Mouse (Mus musculus) mesoderm, embryonic 11.5 days (tissue): Measurements from ENCODE around the gene Anks1b.

Experiments
- DNase-seq: peaks from one replicate; pipeline ENCODE4 v3.0.0-alpha.2; 2012; ENCODE audit warnings: low read depth, low spot score

The Anks1b gene

GRCm38 (mm10) chr10:90809911-90810590, 936.7 kb downstream of the Anks1b start:
- DNase-seq, result no peak

GRCm38 (mm10) chr10:90811446-90811845, 938.1 kb downstream of the Anks1b start:
- no peak for DNase-seq

GRCm38 (mm10) chr10:90813326-90813725, 940.0 kb downstream of the Anks1b start:
- no peak for DNase-seq

GRCm38 (mm10) chr10:90814412-90814811, 941.1 kb downstream of the Anks1b start:
- DNase-seq, result no peak

- DNase-seq, result no peak
These were observed 945.1 kb downstream of the Anks1b start for GRCm38 (mm10) chr10:90818246-90818937.

GRCm38 (mm10) chr10:90823438-90823837, 950.1 kb downstream of the Anks1b start:
- peak; percentile 56 for DNase-seq

- DNase-seq, result no peak
These were observed 951.4 kb downstream of the Anks1b start for GRCm38 (mm10) chr10:90824692-90825091.

- peak; percentile 63 for DNase-seq
These were observed 953.6 kb downstream of the Anks1b start for GRCm38 (mm10) chr10:90826939-90827338.

GRCm38 (mm10) chr10:90828581-90829393, 955.5 kb downstream of the Anks1b start:
- no peak for DNase-seq

- DNase-seq, result peak; percentile 58
These were observed 956.3 kb downstream of the Anks1b start for GRCm38 (mm10) chr10:90829394-90830267.

- DNase-seq, result no peak
These were observed 956.9 kb downstream of the Anks1b start for GRCm38 (mm10) chr10:90830268-90830585.

GRCm38 (mm10) chr10:90830591-90831287, 957.4 kb downstream of the Anks1b start:
- DNase-seq, result no peak

- no peak for DNase-seq
These were observed 957.9 kb downstream of the Anks1b start for GRCm38 (mm10) chr10:90831288-90831626.

GRCm38 (mm10) chr10:90834306-90834705, 961.0 kb downstream of the Anks1b start:
- no peak for DNase-seq

GRCm38 (mm10) chr10:90835195-90835594, 961.9 kb downstream of the Anks1b start:
- no peak for DNase-seq

- DNase-seq, result no peak
These were observed 966.5 kb downstream of the Anks1b start for GRCm38 (mm10) chr10:90839611-90840335.

GRCm38 (mm10) chr10:90842398-90842797, 969.1 kb downstream of the Anks1b start:
- no peak for DNase-seq

GRCm38 (mm10) chr10:90851077-90851476, 977.8 kb downstream of the Anks1b start:
- no peak for DNase-seq

- DNase-seq, result peak; percentile 54
These were observed 978.7 kb downstream of the Anks1b start for GRCm38 (mm10) chr10:90851999-90852398.

- no peak for DNase-seq
These were observed 979.1 kb downstream of the Anks1b start for GRCm38 (mm10) chr10:90852432-90852831.
